In the genomic region with DNA sequence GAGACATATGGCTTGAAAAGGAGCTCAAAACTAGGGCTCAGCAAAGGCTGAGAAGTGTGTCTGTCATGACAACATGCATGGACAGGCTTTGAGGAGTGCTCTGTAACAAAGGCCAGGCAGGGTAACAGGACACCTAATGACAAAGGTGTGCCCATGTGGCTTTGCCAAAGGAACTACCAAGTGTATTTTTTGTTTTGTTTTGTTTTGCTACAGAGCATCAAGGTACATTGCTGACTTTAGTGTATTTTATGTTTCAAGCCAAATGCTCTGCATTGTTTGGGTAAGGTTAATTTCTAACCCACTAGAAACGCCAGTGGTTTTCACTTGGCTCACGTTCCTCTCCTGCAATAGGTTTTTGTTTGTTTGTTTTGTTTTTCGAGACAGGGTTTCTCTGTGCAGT, we compare ENCODE assay signal across 16 mouse cellular contexts.
"Had no signal": no experiment of that assay in that cellular context is flagged by ENCODE, and none has a peak within 500 bp of the region (broad histone marks: within the 10 kb centered on the region; RNA-seq: fewer than 3 reads in every experiment).

No protein-coding gene starts in this region.

- H3K4me3 ChIP-seq: neural tube, embryonic 13.5 days; neural tube, embryonic 15.5 days; stomach, embryonic 15.5 days had no signal

- H3K9ac ChIP-seq: neural tube, embryonic 13.5 days; neural tube, embryonic 15.5 days; stomach, embryonic 15.5 days had no signal

- DNase-seq: retina, postnatal 1 day; right cerebral cortex, adult 18-20 months; right cerebral cortex, postnatal 14 days; right cerebral cortex, postnatal 25 days; right cerebral cortex, postnatal 4 days; spleen, adult 18-20 months; thymus, adult 18-20 months; thymus, adult 2 months; thymus, postnatal 14 days; thymus, postnatal 25 days; thymus, postnatal 36 days; thymus, postnatal 4 days had no signal

- H3K36me3 ChIP-seq: neural tube, embryonic 13.5 days; neural tube, embryonic 15.5 days; stomach, embryonic 15.5 days had no signal

- H3K27me3 ChIP-seq: neural tube, embryonic 13.5 days; neural tube, embryonic 15.5 days; stomach, embryonic 15.5 days had no signal

- H3K27ac ChIP-seq: neural tube, embryonic 13.5 days; neural tube, embryonic 15.5 days; stomach, embryonic 15.5 days; stomach, postnatal 0 days had no signal

- H3K4me1 ChIP-seq: neural tube, embryonic 13.5 days; neural tube, embryonic 15.5 days; stomach, embryonic 15.5 days had no signal
